Mouse (Mus musculus) CH12.LX (cell line): ENCODE results near the gene Hsd3b7. TPM values are rescaled to one million over a fixed set of nuclear protein-coding genes. Genes with fewer than 3 reads are reported as not detected.
A peak's percentile ranks its signal among the peaks of the same experiment; 100 is the strongest.

Experiments used
- DNase-seq: peaks from one replicate; pipeline ENCODE4 v3.0.0-alpha.2; 2013; ENCODE audit errors: extremely low read depth
- H3K27ac ChIP-seq: 2 replicates; pipeline ENCODE4 v1.5.1; 2012; ENCODE audit warnings: low read depth, mild to moderate bottlenecking, control low read depth, moderate library complexity; ENCODE audit not compliant: insufficient read depth
- H3K27me3 ChIP-seq: replicated peaks from 2 replicates; pipeline ENCODE3; 2012; ENCODE audit warnings: inconsistent platforms
- H3K36me3 ChIP-seq, 2 experiments: replicated peaks in 1 of 2; 2 replicates each; pipeline versions ENCODE3 to v1.6.1; 2012; ENCODE audit warnings: inconsistent platforms in 1 of 2, low read length in 1 of 2, mild to moderate bottlenecking in 1 of 2, mixed read lengths in 1 of 2, moderate library complexity in 1 of 2; ENCODE audit not compliant: control insufficient read depth in 1 of 2, insufficient read depth in 1 of 2
- H3K4me1 ChIP-seq, 2 experiments: 2 replicates each; pipeline ENCODE4 v1.6.1; 2012; ENCODE audit warnings: inconsistent platforms in 1 of 2, moderate library complexity in 1 of 2; ENCODE audit not compliant: insufficient read depth in 2 of 2, control insufficient read depth in 1 of 2
- H3K4me2 ChIP-seq: 2 replicates; pipeline ENCODE4 v1.6.1; 2012; ENCODE audit warnings: low read depth, mild to moderate bottlenecking, control low read depth; ENCODE audit not compliant: poor library complexity, insufficient read depth, severe bottlenecking
- H3K4me3 ChIP-seq, 3 experiments: fragments of 150-350 bp in 1 of 3; sonication (generic) in 1 of 3; replicated peaks in 1 of 3; 2 replicates each; pipeline versions ENCODE3 to v1.5.1; 2011 to 2012; ENCODE audit warnings: low read depth in 2 of 3, low read length in 2 of 3, mild to moderate bottlenecking in 2 of 3, moderate library complexity in 2 of 3, control low read depth in 1 of 3, improper control_type of control experiment in 1 of 3, inconsistent platforms in 1 of 3, mixed read lengths in 1 of 3; ENCODE audit not compliant: poor library complexity in 1 of 3
- H3K79me2 ChIP-seq: replicated peaks from 2 replicates; pipeline ENCODE4 v1.6.1; 2012; ENCODE audit warnings: mild to moderate bottlenecking, moderate library complexity; ENCODE audit not compliant: control insufficient read depth, poor library complexity, insufficient read depth, severe bottlenecking; ENCODE audit errors: extremely low read depth
- H3K9ac ChIP-seq: 2 replicates; pipeline ENCODE4 v1.6.1; 2012; ENCODE audit warnings: low read depth, mild to moderate bottlenecking, control low read depth, moderate library complexity; ENCODE audit not compliant: insufficient read depth
- H3K9me3 ChIP-seq: replicated peaks from 2 replicates; pipeline ENCODE3; 2012; ENCODE audit warnings: low read length, inconsistent platforms, mixed read lengths
- CTCF ChIP-seq, 2 experiments: IDR thresholded peaks in 1 of 2; conservative IDR thresholded peaks in 1 of 2; 2 replicates each; pipeline ENCODE4 v1.5.1; 2011 to 2012; ENCODE audit warnings: low read depth in 2 of 2, low read length in 2 of 2, improper control_type of control experiment in 1 of 2, inconsistent platforms in 1 of 2, mild to moderate bottlenecking in 1 of 2, moderate library complexity in 1 of 2
- ELF1 ChIP-seq: IDR thresholded peaks from 2 replicates; pipeline ENCODE4 v1.6.1; 2014; ENCODE audit warnings: low read depth, mild to moderate bottlenecking, inconsistent platforms, low read length, improper control_type of control experiment
- ETS1 ChIP-seq: conservative IDR thresholded peaks from 2 replicates; pipeline ENCODE4 v1.6.1; 2012; ENCODE audit warnings: low read depth, mild to moderate bottlenecking, inconsistent platforms, low read length, improper control_type of control experiment, moderate library complexity
- MAFK ChIP-seq: IDR thresholded peaks from 2 replicates; pipeline ENCODE4 v1.6.1; 2011; ENCODE audit warnings: low read length, improper control_type of control experiment; ENCODE audit not compliant: insufficient replicate concordance
- MAZ ChIP-seq: IDR thresholded peaks from 2 replicates; pipeline ENCODE4 v1.6.1; 2012; ENCODE audit warnings: low read depth, mild to moderate bottlenecking, inconsistent platforms, low read length, improper control_type of control experiment, moderate library complexity
- POLR2A ChIP-seq: IDR thresholded peaks from 2 replicates; pipeline ENCODE4 v1.6.1; 2011; ENCODE audit warnings: low read depth, mild to moderate bottlenecking, improper control_type of control experiment, low read length
- RAD21 ChIP-seq: IDR thresholded peaks from 2 replicates; pipeline ENCODE4 v1.6.1; 2011; ENCODE audit warnings: low read depth, mild to moderate bottlenecking, low read length, improper control_type of control experiment, moderate library complexity
- SMC3 ChIP-seq: IDR thresholded peaks from 2 replicates; pipeline ENCODE4 v1.6.1; 2011; ENCODE audit warnings: low read depth, low read length, improper control_type of control experiment
- TBP ChIP-seq: conservative IDR thresholded peaks from 2 replicates; pipeline ENCODE4 v1.6.1; 2011; ENCODE audit warnings: low read depth, low read length, improper control_type of control experiment
- TCF12 ChIP-seq: IDR thresholded peaks from 2 replicates; pipeline ENCODE4 v1.6.1; 2014; ENCODE audit warnings: low read depth, mild to moderate bottlenecking, inconsistent platforms, low read length, improper control_type of control experiment
- UBTF ChIP-seq: IDR thresholded peaks from 2 replicates; pipeline ENCODE4 v1.6.1; 2012; ENCODE audit warnings: low read depth, mild to moderate bottlenecking, inconsistent platforms, low read length, improper control_type of control experiment, moderate library complexity
- USF1 ChIP-seq: IDR thresholded peaks from 2 replicates; pipeline ENCODE4 v1.6.1; 2014; ENCODE audit warnings: low read depth, mild to moderate bottlenecking, inconsistent platforms, low read length, improper control_type of control experiment
- ZMIZ1 ChIP-seq: IDR thresholded peaks from 2 replicates; pipeline ENCODE4 v1.6.1; 2012; ENCODE audit warnings: low read depth, mild to moderate bottlenecking, inconsistent platforms, low read length, improper control_type of control experiment
- dilution Hi-C: fragments of 300-500 bp; cut with MboI; formaldehyde crosslinking; loops from 2 replicates; pipeline ENCODE4 v1.14.3; 2020; ENCODE audit warnings: low sequenced_read_pairs; ENCODE audit not compliant: extremely low pct_unique_long_range_greater_than_20kb, extremely low pct_ligation_motif_present
- in situ Hi-C: fragments of 300-500 bp; cut with MboI; formaldehyde crosslinking; loops from 3 replicates; pipeline ENCODE4 v1.14.3; 2019; ENCODE audit warnings: low sequenced_read_pairs, low pct_ligation_motif_present, low pct_unique_long_range_greater_than_20kb, mixed read lengths
- polyA plus RNA-seq: library from polyadenylated mRNA; unstranded; fragments of >175 nt; gene quantifications from 2 replicates; pipeline ENCODE4 v1.2.1, GENCODE M21; 2012; ENCODE audit warnings: low read depth; ENCODE audit not compliant: insufficient read length
- total RNA-seq, 2 experiments: library from RNA; depleted of rRNA; stranded (reverse); fragments of 300-350 nt in 1 of 2; fragments of >200 nt in 1 of 2; gene quantifications; 2 replicates each; pipeline ENCODE4 v1.2.3; 2012 to 2014

Gene Hsd3b7
- total and polyA plus RNA-seq, 3 experiments = 0.99 to 6.8 (median 4.2) TPM

- in situ Hi-C loops = no loop called here
- TF ChIP-seq MAZ (no peak), TBP (no peak), ZMIZ1 (no peak), UBTF (no peak), POLR2A (no peak)
- no peaks in the 10 kb centered on the region for H3K36me3 ChIP-seq
- H3K4me1 ChIP-seq = peaks cover 6 to 29% of the 10 kb centered on the region in 2 experiments
- no peaks in the 10 kb centered on the region for H3K9me3 ChIP-seq
- H3K4me2 ChIP-seq = no peak overlapping the region
- no peak for DNase-seq
- no peaks in the 10 kb centered on the region for H3K79me2 ChIP-seq
- H3K4me3 ChIP-seq = no peak overlapping the region
- H3K27ac ChIP-seq = no peak overlapping the region
- no peaks in the 10 kb centered on the region for H3K27me3 ChIP-seq
- dilution Hi-C loops = no loop called here
- no peak overlapping the region for H3K9ac ChIP-seq
Observed at GRCm38 (mm10) chr7:127814241-127814921, 14.0 kb downstream of the Hsd3b7 start.

GRCm38 (mm10) chr7:127815116-127815665 is 14.8 kb downstream of the Hsd3b7 start:
- peaks cover 6 to 29% of the 10 kb centered on the region in 2 experiments for H3K4me1 ChIP-seq
- no peak for DNase-seq
- TF ChIP-seq ETS1 (no peak), TCF12 (no peak), MAFK (no peak), ELF1 (no peak)
- in situ Hi-C loops (loop anchor here (5.0 kb wide), 1 partner anchor 38 kb away; the partner anchor contains the start of gene Setd1a), dilution Hi-C loops (no loop called here)
- no peak overlapping the region for H3K4me3 ChIP-seq
- H3K79me2 ChIP-seq = no peaks in the 10 kb centered on the region
- H3K36me3 ChIP-seq = no peaks in the 10 kb centered on the region
- no peak overlapping the region for H3K27ac ChIP-seq
- no peak overlapping the region for H3K4me2 ChIP-seq
- H3K9ac ChIP-seq = no peak overlapping the region
- no peaks in the 10 kb centered on the region for H3K27me3 ChIP-seq
- no peaks in the 10 kb centered on the region for H3K9me3 ChIP-seq

DNA sequence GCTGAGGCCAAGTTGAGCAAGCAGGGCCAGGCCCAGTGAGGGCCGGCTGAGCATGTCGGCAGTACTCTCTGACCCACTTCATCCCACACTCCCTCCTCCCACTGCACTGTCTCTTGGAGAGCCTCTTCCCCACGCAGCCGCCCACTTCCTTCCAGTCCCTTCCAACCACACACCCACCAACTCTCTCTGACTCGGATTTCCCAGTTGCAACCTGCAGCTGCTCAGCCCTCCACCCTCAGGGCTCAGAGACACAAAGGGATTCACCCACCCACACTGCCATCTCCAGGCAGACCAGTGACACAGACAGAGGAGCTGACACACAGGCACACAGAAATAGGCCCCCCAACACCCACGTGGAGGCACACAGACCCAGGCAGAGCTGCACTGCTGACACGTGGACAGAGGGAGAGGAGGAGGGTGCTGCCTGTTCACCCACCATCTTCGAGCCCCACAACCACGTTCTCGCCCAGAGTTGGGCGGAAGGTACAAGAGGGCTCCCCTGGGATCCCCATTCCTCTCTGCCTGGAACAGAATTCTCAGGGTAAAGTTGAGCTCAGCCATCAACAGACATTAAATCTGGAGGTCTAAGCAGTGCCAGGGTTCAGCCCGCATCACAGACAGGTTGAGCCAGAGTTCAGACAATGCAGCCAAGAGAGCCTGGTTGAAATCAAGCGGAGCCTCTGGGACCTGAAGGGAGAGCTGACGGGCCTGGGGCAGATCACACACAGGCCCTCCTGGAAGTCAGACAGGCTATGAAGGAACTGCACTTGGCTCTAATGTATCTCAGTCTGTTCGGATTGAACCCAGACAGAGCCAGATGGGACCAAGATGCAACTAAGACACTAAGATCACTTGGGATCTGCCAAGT is 15.8 kb downstream of the Hsd3b7 start:
- in situ Hi-C loops = loop anchor here (5.0 kb wide), 1 partner anchor 39 kb away; the partner anchor contains the start of gene Setd1a

More for the DNA sequence above, 15.8 kb downstream of the Hsd3b7 start:
- H3K4me3 ChIP-seq = no peak overlapping the region
- peak; percentile 48 for DNase-seq
- no peaks in the 10 kb centered on the region for H3K36me3 ChIP-seq
- no peak overlapping the region for H3K4me2 ChIP-seq
- no peaks in the 10 kb centered on the region for H3K27me3 ChIP-seq
- no peaks in the 10 kb centered on the region for H3K9me3 ChIP-seq
- H3K27ac ChIP-seq = no peak overlapping the region
- H3K9ac ChIP-seq = no peak overlapping the region
- peak in 1 of 2 experiments; percentile 57; a peak in 2 of 4 replicates for TF ChIP-seq CTCF (conservative IDR thresholded peaks at IDR 0.05 in 1 of 2, IDR thresholded peaks at IDR 0.05 in 1 of 2; ENCODE audit: low read depth in 2 of 2, low read length in 2 of 2)
- peak; percentile 37; the same call in 1 of the 2 replicates for TF ChIP-seq SMC3
- TF ChIP-seq USF1 = no peak
- TF ChIP-seq RAD21 = peak; percentile 43
- peaks cover 10 to 36% of the 10 kb centered on the region in 2 experiments for H3K4me1 ChIP-seq
- dilution Hi-C loops = no loop called here
- no peaks in the 10 kb centered on the region for H3K79me2 ChIP-seq
